8 mouse cellular contexts compared by ENCODE assay signal in genomic region chr2:93619208-93619849, GRCm38 (mm10). TPM values are rescaled to one million over a fixed set of nuclear protein-coding genes. Genes with fewer than 3 reads are reported as not detected.
DNase-seq lines count a peak whose midpoint lies in the region; ATAC-seq lines count a peak whose summit lies in the region.
"Had no signal": no experiment of that assay in that cellular context is flagged by ENCODE, and none has a peak within 500 bp of the region (broad histone marks: within the 10 kb centered on the region; RNA-seq: fewer than 3 reads in every experiment).

No protein-coding gene starts in this region.

- H3K4me3 ChIP-seq in kidney, embryonic 15.5 days (replicated peaks), result no peak overlapping the region
- H3K4me3 ChIP-seq in embryonic facial prominence, embryonic 13.5 days, result no peak overlapping the region
- no peak overlapping the region for H3K4me3 ChIP-seq in heart, embryonic 10.5 days
- no peak overlapping the region for H3K4me3 ChIP-seq in midbrain, embryonic 15.5 days

- H3K9me3 ChIP-seq in kidney, embryonic 15.5 days (replicated peaks), result no peaks in the 10 kb centered on the region
- no peaks in the 10 kb centered on the region for H3K9me3 ChIP-seq in embryonic facial prominence, embryonic 13.5 days
- no peaks in the 10 kb centered on the region for H3K9me3 ChIP-seq in heart, embryonic 10.5 days
- no peaks in the 10 kb centered on the region for H3K9me3 ChIP-seq in midbrain, embryonic 15.5 days
- H3K9me3 ChIP-seq: G1E had no signal

- peak; percentile 50 for ATAC-seq in kidney, embryonic 15.5 days (replicated peaks; ENCODE audit: low FRiP score)
- 0 out of 2 replicates have a peak, but pooled peaks have one; percentile 10 for ATAC-seq in embryonic facial prominence, embryonic 13.5 days (ENCODE audit: insufficient number of reproducible peaks, insufficient read depth, low FRiP score, low TSS enrichment, low read depth)
- ATAC-seq in midbrain, embryonic 15.5 days (replicated peaks), result 0 out of 2 replicates have a peak, but pooled peaks have one; percentile 50

- H3K36me3 ChIP-seq in kidney, embryonic 15.5 days, result no peaks in the 10 kb centered on the region
- no peaks in the 10 kb centered on the region for H3K36me3 ChIP-seq in embryonic facial prominence, embryonic 13.5 days
- no peaks in the 10 kb centered on the region for H3K36me3 ChIP-seq in heart, embryonic 10.5 days
- H3K36me3 ChIP-seq in midbrain, embryonic 15.5 days (replicated peaks), result no peaks in the 10 kb centered on the region
- H3K36me3 ChIP-seq: G1E had no signal

- H3K27me3 ChIP-seq in kidney, embryonic 15.5 days, result peaks cover 80% of the 10 kb centered on the region
- no peaks in the 10 kb centered on the region for H3K27me3 ChIP-seq in embryonic facial prominence, embryonic 13.5 days
- peaks cover 19% of the 10 kb centered on the region; the same call in 1 of the 2 replicates for H3K27me3 ChIP-seq in heart, embryonic 10.5 days (ENCODE audit: insufficient read depth, poor library complexity, severe bottlenecking)
- peaks cover 9% of the 10 kb centered on the region; the same call in 1 of the 2 replicates for H3K27me3 ChIP-seq in midbrain, embryonic 15.5 days (replicated peaks)

- no peak for DNase-seq in kidney, postnatal 25 days
- DNase-seq in heart, embryonic 10.5 days (ENCODE audit: low spot score), result no peak
- DNase-seq in frontal cortex, postnatal 14 days (ENCODE audit: low spot score in 2 of 2), result no peak
- no peak for DNase-seq in embryo, embryonic 10.5 days (ENCODE audit: low spot score)

- no peak overlapping the region for H3K4me2 ChIP-seq in kidney, embryonic 15.5 days
- H3K4me2 ChIP-seq in embryonic facial prominence, embryonic 13.5 days, result peak overlapping the region; percentile 55
- H3K4me2 ChIP-seq in midbrain, embryonic 15.5 days, result no peak overlapping the region

- H3K4me1 ChIP-seq in kidney, embryonic 15.5 days, result peaks cover 29% of the 10 kb centered on the region
- H3K4me1 ChIP-seq in embryonic facial prominence, embryonic 13.5 days, result peaks cover 60% of the 10 kb centered on the region
- H3K4me1 ChIP-seq in heart, embryonic 10.5 days, result peaks cover 28% of the 10 kb centered on the region
- 0 out of 2 replicates have a peak, but pooled peaks cover 4% of the 10 kb centered on the region for H3K4me1 ChIP-seq in midbrain, embryonic 15.5 days

- no peak overlapping the region for H3K9ac ChIP-seq in kidney, embryonic 15.5 days
- peak overlapping the region; percentile 54 for H3K9ac ChIP-seq in embryonic facial prominence, embryonic 13.5 days
- H3K9ac ChIP-seq in midbrain, embryonic 15.5 days, result no peak overlapping the region

- no peak overlapping the region for H3K27ac ChIP-seq in kidney, embryonic 15.5 days
- peak overlapping the region; percentile 74 for H3K27ac ChIP-seq in embryonic facial prominence, embryonic 13.5 days
- peak overlapping the region; percentile 2; the same call in 1 of the 2 replicates for H3K27ac ChIP-seq in heart, embryonic 10.5 days
- H3K27ac ChIP-seq in midbrain, embryonic 15.5 days, result no peak overlapping the region

- WGBS in kidney, embryonic 15.5 days, result 38% methylated on average over 5 of the region's 5 CpGs
- 35% methylated on average over 5 of the region's 5 CpGs for WGBS in embryonic facial prominence, embryonic 13.5 days
- 32% methylated on average over 5 of the region's 5 CpGs for WGBS in heart, embryonic 10.5 days
- WGBS in midbrain, embryonic 15.5 days, result 37% methylated on average over 5 of the region's 5 CpGs

RNA-seq across cellular contexts. Expression of gene Alx4, which starts 22.9 kb away (rescaled TPM):
- polyA plus RNA-seq in kidney, embryonic 15.5 days (2015; fragmentation: Nextera tagmentation; extraction: Ambion mirVana), result 0.22 and 0.23 TPM in 2 replicates
- polyA plus RNA-seq in embryonic facial prominence, embryonic 13.5 days (2015; fragmentation: Nextera tagmentation; extraction: Ambion mirVana), result 29.3 and 34.1 TPM in 2 replicates
- 0.83 and 3.6 TPM in 2 replicates for polyA plus RNA-seq in heart, embryonic 10.5 days (2016; fragmentation: Nextera tagmentation; extraction: Ambion mirVana)
- 0.84 and 1.0 TPM in 2 replicates for polyA plus RNA-seq in midbrain, embryonic 15.5 days (2015; fragmentation: Nextera tagmentation; extraction: Ambion mirVana)
- polyA plus RNA-seq: G1E had no signal

RNA-seq across cellular contexts. Expression of gene Gm10803, which starts 59.0 kb away (rescaled TPM):
- not detected in 2 replicates for polyA plus RNA-seq in kidney, embryonic 15.5 days (2015; fragmentation: Nextera tagmentation; extraction: Ambion mirVana)
- not detected in 2 replicates for polyA plus RNA-seq in embryonic facial prominence, embryonic 13.5 days (2015; fragmentation: Nextera tagmentation; extraction: Ambion mirVana)
- polyA plus RNA-seq in heart, embryonic 10.5 days (2016; fragmentation: Nextera tagmentation; extraction: Ambion mirVana), result not detected in 2 replicates
- polyA plus RNA-seq in midbrain, embryonic 15.5 days (2015; fragmentation: Nextera tagmentation; extraction: Ambion mirVana), result not detected in 2 replicates
- polyA plus RNA-seq: G1E had no signal

Comparison
In these comparisons a context has a peak if more than half of its experiments do, and no peak if none do; other contexts are left out.
1. H3K27ac ChIP-seq: peak in embryonic facial prominence, embryonic 13.5 days (single experiment) and heart, embryonic 10.5 days (single experiment); none in kidney, embryonic 15.5 days (single experiment) and midbrain, embryonic 15.5 days (single experiment).
2. Peak in every context shown above with its lines, with median percentiles within 50 percentile points of each other: ATAC-seq.